Mouse (Mus musculus) layer of hippocampus, adult 18-20 months (tissue): ENCODE measurements around the gene Mcoln2. TPM values are rescaled to one million over a fixed set of nuclear protein-coding genes. Genes with fewer than 3 reads are reported as not detected.

Source experiments
- DNase-seq, 2 experiments: peaks; one replicate each; pipeline ENCODE4 v3.0.0; 2022; ENCODE audit warnings: low spot score in 2 of 2
- total RNA-seq, 2 experiments: library from RNA; stranded (reverse); gene quantifications; 2 replicates each; pipeline ENCODE4 v1.2.3; 2021

Mcoln2 gene
- total RNA-seq, 2 experiments from 2014 or later: not detected

GRCm38 (mm10) chr3:146145501-146145900 lies 4.1 kb upstream of the Mcoln2 start:
- no peak for DNase-seq

- no peak for DNase-seq
These were observed 3.5 kb upstream of the Mcoln2 start for GRCm38 (mm10) chr3:146146131-146146530.

DNA sequence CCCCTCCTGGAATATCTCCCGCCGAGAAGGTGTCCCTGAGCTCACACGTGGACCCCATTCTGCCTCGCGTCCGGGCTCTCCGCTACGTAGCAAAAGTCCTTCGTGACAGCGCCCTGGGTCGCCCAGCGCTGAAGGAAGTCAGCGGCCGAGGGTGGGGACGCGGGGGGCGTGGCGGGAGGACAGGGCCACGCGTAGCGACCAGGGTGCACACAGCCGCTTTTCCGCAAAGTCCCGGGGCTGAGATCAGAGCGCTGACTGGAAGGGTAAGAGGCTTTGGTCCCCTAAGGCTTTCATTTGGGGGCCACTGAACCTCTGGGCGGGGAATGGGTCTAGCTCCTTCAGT lies 396 bp downstream of the Mcoln2 start:
- no peak for DNase-seq

- no peak for DNase-seq
These were observed 927 bp downstream of the Mcoln2 start for GRCm38 (mm10) chr3:146150560-146150959.

GRCm38 (mm10) chr3:146151328-146151727 lies 1.7 kb downstream of the Mcoln2 start:
- no peak for DNase-seq

DNA sequence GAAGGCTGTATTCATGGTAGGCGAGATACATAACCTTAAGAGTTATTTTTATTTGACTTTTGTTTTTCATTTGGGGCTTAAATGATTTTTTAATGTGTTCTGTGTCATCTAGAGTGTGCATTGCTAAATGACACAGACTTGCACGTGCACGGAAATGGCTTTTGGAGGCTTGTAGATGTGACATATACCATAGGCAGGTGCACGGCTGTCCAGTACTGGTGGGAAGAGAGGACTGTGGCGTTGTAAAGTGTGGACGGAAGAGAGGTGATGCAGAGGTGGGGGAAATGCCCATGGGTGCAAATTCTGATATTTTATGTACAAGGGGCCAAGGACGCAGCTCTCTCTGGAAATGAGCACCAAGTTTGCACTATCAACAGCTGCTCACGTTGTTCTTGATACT lies 2.1 kb downstream of the Mcoln2 start:
- DNase-seq: no peak

DNA sequence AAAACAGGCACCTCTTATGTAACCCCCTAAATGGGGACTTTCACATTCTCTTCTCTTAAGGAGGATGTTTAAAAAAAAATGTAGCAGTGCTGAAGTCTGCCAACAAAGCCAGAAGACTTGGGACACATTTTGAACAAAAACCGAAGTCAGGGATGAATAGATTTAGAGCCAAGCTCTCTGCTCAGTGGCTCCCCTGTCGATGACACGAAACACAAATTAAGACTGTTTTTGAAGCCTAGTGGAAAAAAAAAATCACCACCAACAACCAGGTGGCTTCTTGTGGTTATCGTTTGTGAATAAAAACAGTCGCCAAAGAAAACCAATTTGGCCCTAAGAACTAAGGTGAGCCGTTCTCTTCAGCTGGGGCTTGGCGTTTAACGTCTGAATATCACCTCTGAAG lies 2.7 kb downstream of the Mcoln2 start:
- DNase-seq: no peak

- DNase-seq: no peak
These were observed 3.3 kb downstream of the Mcoln2 start for GRCm38 (mm10) chr3:146152913-146153312.

GRCm38 (mm10) chr3:146153862-146154611 lies 4.4 kb downstream of the Mcoln2 start:
- DNase-seq: no peak

- DNase-seq: no peak
These were observed 6.3 kb downstream of the Mcoln2 start for GRCm38 (mm10) chr3:146155628-146156576.

GRCm38 (mm10) chr3:146156811-146157210 lies 7.2 kb downstream of the Mcoln2 start:
- DNase-seq: no peak

DNA sequence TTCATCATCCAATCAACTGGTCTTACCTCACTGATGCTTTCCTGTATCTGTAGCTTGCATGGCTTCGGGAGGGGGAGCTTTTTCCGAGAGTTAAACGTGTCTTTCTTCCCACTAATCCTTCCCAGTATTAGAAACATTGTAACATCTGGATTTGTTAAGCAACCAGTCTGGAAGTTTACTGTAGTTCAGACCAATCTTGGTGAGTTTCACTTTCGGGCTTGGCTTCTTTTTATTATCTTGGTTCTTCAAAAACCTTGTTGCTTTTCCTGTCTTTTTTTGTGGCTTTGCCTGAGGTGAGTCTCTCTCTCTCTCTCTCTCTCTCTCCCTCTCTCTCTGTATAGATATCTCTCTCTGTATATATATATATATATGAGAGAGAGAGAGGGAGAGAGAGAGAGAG lies 8.4 kb downstream of the Mcoln2 start:
- DNase-seq: no peak

GRCm38 (mm10) chr3:146159360-146159759 lies 9.7 kb downstream of the Mcoln2 start:
- DNase-seq: no peak

DNA sequence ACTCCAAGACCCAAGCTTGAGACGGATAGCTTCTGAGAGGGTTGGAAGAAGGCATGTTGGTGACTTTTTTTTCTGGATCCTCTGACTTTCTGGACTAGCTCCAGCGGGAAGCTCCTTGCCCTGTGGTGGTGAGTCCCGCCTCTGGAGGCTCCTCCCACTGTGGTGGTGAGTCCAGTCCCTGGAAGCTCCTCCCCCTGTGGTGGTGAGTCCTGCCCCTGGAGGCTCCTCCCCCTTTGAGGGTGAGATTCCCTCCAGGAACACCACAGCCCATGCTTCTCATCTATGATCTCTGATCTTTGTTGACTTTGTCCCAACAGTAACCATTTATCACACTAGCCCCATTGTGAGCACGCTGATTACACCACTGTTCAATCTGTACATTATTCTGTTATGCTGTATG lies 12.6 kb downstream of the Mcoln2 start:
- DNase-seq: no peak

- DNase-seq: no peak
These were observed 19.7 kb downstream of the Mcoln2 start for GRCm38 (mm10) chr3:146169356-146169755.

DNA sequence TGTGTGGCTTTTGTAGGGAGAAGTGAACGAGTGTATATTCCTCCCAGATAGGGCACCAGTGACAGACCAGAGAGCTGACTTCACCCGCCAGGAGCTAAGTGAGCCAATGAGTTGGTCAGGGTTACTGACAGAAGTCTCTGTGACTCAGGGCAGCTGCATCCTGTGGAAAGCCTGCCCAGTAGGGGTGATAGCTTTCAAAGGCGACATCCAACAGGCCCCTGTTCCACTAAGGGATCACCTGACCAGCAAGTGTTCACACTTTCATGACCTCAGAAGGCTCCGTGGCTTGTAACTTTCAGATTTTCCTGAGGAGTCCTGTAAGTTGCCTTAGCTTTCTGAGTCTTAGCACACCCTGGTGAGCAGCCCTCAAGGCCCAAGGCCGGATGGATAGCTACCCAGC lies 23.4 kb downstream of the Mcoln2 start:
- no peak for DNase-seq

DNA sequence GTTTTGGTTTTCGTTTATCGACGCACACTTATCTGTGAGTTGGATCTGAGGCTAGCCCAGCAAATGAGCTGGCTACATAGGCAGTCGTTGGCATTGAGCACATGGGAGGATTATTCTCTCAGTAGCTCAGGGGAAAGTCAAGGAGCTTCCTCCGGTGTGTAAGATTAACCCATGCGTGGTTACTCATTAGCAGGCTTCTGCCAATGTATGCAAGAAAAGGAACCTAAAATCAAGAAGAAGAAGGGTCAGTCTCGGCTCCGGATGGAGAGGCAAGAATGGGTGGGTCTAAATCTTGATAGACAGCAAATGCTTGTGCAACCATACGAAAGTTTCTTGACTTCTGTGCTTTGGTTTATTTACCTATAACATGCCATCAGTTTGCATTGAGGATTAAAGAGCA lies 24.6 kb downstream of the Mcoln2 start:
- no peak for DNase-seq

- no peak for DNase-seq
These were observed 27.7 kb downstream of the Mcoln2 start for GRCm38 (mm10) chr3:146177295-146177694.

GRCm38 (mm10) chr3:146177748-146178582 lies 28.3 kb downstream of the Mcoln2 start:
- DNase-seq: peak; percentile 56 to 85

GRCm38 (mm10) chr3:146180341-146180740 lies 30.7 kb downstream of the Mcoln2 start:
- DNase-seq: no peak

DNA sequence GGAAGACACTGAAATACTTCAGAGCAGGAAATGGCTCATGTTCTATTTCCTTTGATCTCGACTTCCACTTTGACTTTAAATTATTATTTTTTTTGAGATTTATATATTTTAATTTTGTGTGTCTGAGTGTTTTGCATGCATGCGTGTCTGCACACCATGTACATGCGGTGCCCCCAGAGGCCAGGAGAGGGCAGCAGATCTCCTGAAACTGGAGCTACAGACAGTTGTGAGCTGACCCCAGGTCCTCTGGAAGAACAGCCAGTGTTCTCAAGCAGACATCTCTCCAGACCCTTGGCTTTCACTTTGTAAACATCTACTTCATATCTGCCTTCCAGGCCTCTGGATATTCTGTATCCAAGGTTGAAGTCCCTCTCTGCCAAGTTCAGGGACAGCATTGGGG lies 31.4 kb downstream of the Mcoln2 start:
- DNase-seq: peak in 1 of 2 experiments; percentile 49
